Mouse (Mus musculus): ENCODE measurements around the gene Lypd6.

DNA sequence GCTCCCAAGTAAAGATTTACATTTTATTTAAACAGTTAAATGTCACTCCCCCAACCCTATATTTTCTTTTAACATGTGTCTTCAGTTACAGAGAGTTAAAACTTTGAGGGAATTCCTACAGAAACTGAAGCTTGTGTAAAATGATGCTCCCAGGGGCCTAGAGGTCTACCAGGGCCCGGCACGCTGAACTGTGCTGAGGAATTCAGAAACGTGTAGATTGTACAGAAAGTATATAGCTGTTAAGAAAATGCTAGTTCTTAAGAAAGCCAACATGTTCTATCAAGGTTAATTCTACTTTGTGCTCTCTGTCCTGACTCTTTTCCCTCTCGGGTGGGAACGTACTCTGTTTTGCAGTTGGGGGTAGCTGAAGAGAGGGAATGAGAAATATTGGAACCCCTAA, 57.1 kb downstream of the Lypd6 start:
- no peak for TF ChIP-seq CTCF (IDR thresholded peaks at IDR 0.05; ENCODE audit: low read depth)
- no peak for TF ChIP-seq EP300 (optimal IDR thresholded peaks at IDR 0.05)
